Mouse (Mus musculus) cerebellum, adult 2 months (tissue): ENCODE results near the gene Dennd5b.

Experiments used
- CTCF ChIP-seq: fragments of 200-500 bp; IDR thresholded peaks from 2 replicates; pipeline ENCODE4 v1.5.1; 2011; ENCODE audit warnings: low read depth, mild to moderate bottlenecking, control low read depth, low read length, moderate library complexity, borderline replicate concordance; ENCODE audit not compliant: insufficient read depth
- POLR2A ChIP-seq: fragments of 200-500 bp; IDR thresholded peaks from 2 replicates; pipeline ENCODE4 v1.6.1; 2011; ENCODE audit warnings: low read length, control low read depth, borderline replicate concordance; ENCODE audit not compliant: insufficient read depth

GRCm38 (mm10) chr6:149132311-149133077 is 31.0 kb upstream of the Dennd5b start:
- TF ChIP-seq POLR2A (no peak), CTCF (peak; percentile 66; the same call in 1 of the 2 replicates)
